Mouse (Mus musculus): ENCODE data around the gene Arid5b.

The Arid5b gene

GRCm38 (mm10) chr10:68193561-68193960, 85.0 kb downstream of the Arid5b start:
- DNase-seq (ENCODE audit: low read depth, low spot score), result no peak

GRCm38 (mm10) chr10:68192824-68193255, 85.7 kb downstream of the Arid5b start:
- DNase-seq (ENCODE audit: low read depth, low spot score), result no peak

- no peak for DNase-seq (ENCODE audit: low read depth, low spot score)
Measured at GRCm38 (mm10) chr10:68191691-68192380, 86.7 kb downstream of the Arid5b start.

- DNase-seq (ENCODE audit: low read depth, low spot score), result no peak
Measured at GRCm38 (mm10) chr10:68191146-68191545, 87.4 kb downstream of the Arid5b start.

- no peak for DNase-seq (ENCODE audit: low read depth, low spot score)
Measured at GRCm38 (mm10) chr10:68189847-68190246, 88.7 kb downstream of the Arid5b start.

GRCm38 (mm10) chr10:68183096-68183495, 95.4 kb downstream of the Arid5b start:
- no peak for DNase-seq (ENCODE audit: low read depth, low spot score)

- DNase-seq (ENCODE audit: low read depth, low spot score), result no peak
Measured at GRCm38 (mm10) chr10:68182266-68182665, 96.3 kb downstream of the Arid5b start.

- no peak for DNase-seq (ENCODE audit: low read depth, low spot score)
Measured at GRCm38 (mm10) chr10:68181156-68181555, 97.4 kb downstream of the Arid5b start.

- no peak for DNase-seq (ENCODE audit: low read depth, low spot score)
Measured at GRCm38 (mm10) chr10:68180721-68181120, 97.8 kb downstream of the Arid5b start.

- no peak for DNase-seq (ENCODE audit: low read depth, low spot score)
Measured at GRCm38 (mm10) chr10:68180151-68180550, 98.4 kb downstream of the Arid5b start.

- no peak for DNase-seq (ENCODE audit: low read depth, low spot score)
Measured at GRCm38 (mm10) chr10:68179741-68180140, 98.8 kb downstream of the Arid5b start.

GRCm38 (mm10) chr10:68179339-68179738, 99.2 kb downstream of the Arid5b start:
- no peak for DNase-seq (ENCODE audit: low read depth, low spot score)

GRCm38 (mm10) chr10:68177697-68178485, 100.6 kb downstream of the Arid5b start:
- no peak for DNase-seq (ENCODE audit: low read depth, low spot score)

- DNase-seq (ENCODE audit: low read depth, low spot score), result no peak
Measured at GRCm38 (mm10) chr10:68175811-68176210, 102.7 kb downstream of the Arid5b start.

GRCm38 (mm10) chr10:68173634-68174033, 104.9 kb downstream of the Arid5b start:
- no peak for DNase-seq (ENCODE audit: low read depth, low spot score)

- no peak for DNase-seq (ENCODE audit: low read depth, low spot score)
Measured at GRCm38 (mm10) chr10:68172906-68173305, 105.6 kb downstream of the Arid5b start.

- no peak for DNase-seq (ENCODE audit: low read depth, low spot score)
Measured at GRCm38 (mm10) chr10:68171974-68172373, 106.6 kb downstream of the Arid5b start.

- no peak for DNase-seq (ENCODE audit: low read depth, low spot score)
Measured at GRCm38 (mm10) chr10:68168613-68169012, 109.9 kb downstream of the Arid5b start.

- DNase-seq (ENCODE audit: low read depth, low spot score), result no peak
Measured at GRCm38 (mm10) chr10:68168141-68168540, 110.4 kb downstream of the Arid5b start.

GRCm38 (mm10) chr10:68167118-68167517, 111.4 kb downstream of the Arid5b start:
- DNase-seq (ENCODE audit: low read depth, low spot score), result no peak

GRCm38 (mm10) chr10:68166695-68167086, 111.8 kb downstream of the Arid5b start:
- no peak for DNase-seq (ENCODE audit: low read depth, low spot score)

GRCm38 (mm10) chr10:68165709-68166694, 112.5 kb downstream of the Arid5b start:
- no peak for DNase-seq (ENCODE audit: low read depth, low spot score)
